Mouse (Mus musculus): Measurements from ENCODE around the gene Gm28305.

- no peak for TF ChIP-seq NRF1 (IDR thresholded peaks at IDR 0.05; ENCODE audit: low read depth, low read length)
- TF ChIP-seq EP300 (IDR thresholded peaks at IDR 0.05; ENCODE audit: low read length) = no peak
- TF ChIP-seq CTCF (conservative IDR thresholded peaks at IDR 0.05 in 1 of 2, IDR thresholded peaks at IDR 0.05 in 1 of 2; ENCODE audit: low read depth in 2 of 2, low read length in 2 of 2) = peak in 1 of 2 experiments; percentile 81; a peak in 2 of 4 replicates
- no peak for TF ChIP-seq POLR2A (IDR thresholded peaks at IDR 0.05; ENCODE audit: low read depth, low read length)
- no peak for TF ChIP-seq ETS1 (conservative IDR thresholded peaks at IDR 0.05; ENCODE audit: low read depth, low read length)
- no peak for TF ChIP-seq ELF1 (IDR thresholded peaks at IDR 0.05; ENCODE audit: low read depth, low read length)
- TF ChIP-seq PAX5 (IDR thresholded peaks at IDR 0.05; ENCODE audit: low read length) = no peak
- TF ChIP-seq RCOR1 (conservative IDR thresholded peaks at IDR 0.05; ENCODE audit: low read depth, low read length) = no peak
These were observed 44.0 kb upstream of the Gm28305 start for GRCm38 (mm10) chr9:103996496-103996895.
